Mouse (Mus musculus) liver, embryonic 14.5 days (tissue): ENCODE data around the gene Rfx7. TPM values are rescaled to one million over a fixed set of nuclear protein-coding genes. Genes with fewer than 3 reads are reported as not detected.

Experiments
- ATAC-seq: fragments of 200-750 bp; cut with Nextera tagmentation; 2 replicates; pipeline ENCODE4 v1.8.0; 2017; ENCODE audit warnings: moderate number of reproducible peaks, mild to moderate bottlenecking, moderate library complexity; ENCODE audit not compliant: insufficient read depth
- DNase-seq, 3 experiments: peaks; one replicate each; pipeline ENCODE4 v3.0.0-alpha.2; 2012 to 2013; ENCODE audit warnings: low read depth in 3 of 3, low spot score in 3 of 3
- H3K27ac ChIP-seq: fragments of 300-500 bp; sonication (generic); 2 replicates; pipeline ENCODE4 v1.5.1; 2014; ENCODE audit warnings: moderate library complexity, mild to moderate bottlenecking, control low read depth, inconsistent platforms
- H3K27me3 ChIP-seq: fragments of 300-500 bp; sonication (generic); 2 replicates; pipeline ENCODE4 v1.6.1; 2014; ENCODE audit warnings: mild to moderate bottlenecking, low read length, moderate library complexity; ENCODE audit not compliant: control insufficient read depth, insufficient read depth
- H3K36me3 ChIP-seq: fragments of 300-500 bp; sonication (generic); replicated peaks from 2 replicates; pipeline ENCODE4 v1.6.1; 2014; ENCODE audit warnings: low read depth; ENCODE audit not compliant: control insufficient read depth, insufficient read depth
- H3K4me1 ChIP-seq, 2 experiments: fragments of 200-500 bp in 1 of 2; fragments of 300-500 bp in 1 of 2; sonication (generic) in 1 of 2; replicated peaks; 2 replicates each; pipeline ENCODE4 v1.6.1; 2012 to 2014; ENCODE audit warnings: antibody characterized with exemption in 1 of 2, inconsistent platforms in 1 of 2, low read length in 1 of 2; ENCODE audit not compliant: control insufficient read depth in 2 of 2, insufficient read depth in 2 of 2
- H3K4me2 ChIP-seq: fragments of 300-500 bp; sonication (generic); 2 replicates; pipeline ENCODE4 v1.6.1; 2014; ENCODE audit warnings: low read depth, mild to moderate bottlenecking, control low read depth, moderate library complexity
- H3K4me3 ChIP-seq, 2 experiments: fragments of 200-500 bp in 1 of 2; fragments of 300-500 bp in 1 of 2; sonication (generic) in 1 of 2; 2 replicates each; pipeline ENCODE4 v1.5.1; 2012 to 2014; ENCODE audit warnings: low read depth in 2 of 2, low read length in 2 of 2, mild to moderate bottlenecking in 2 of 2, control low read depth in 1 of 2, inconsistent platforms in 1 of 2, moderate library complexity in 1 of 2; ENCODE audit not compliant: insufficient read depth in 1 of 2
- H3K9ac ChIP-seq: fragments of 300-500 bp; sonication (generic); replicated peaks from 2 replicates; pipeline ENCODE4 v1.6.1; 2014; ENCODE audit warnings: mild to moderate bottlenecking, control low read depth, moderate library complexity
- H3K9me3 ChIP-seq: fragments of 300-500 bp; sonication (generic); 2 replicates; pipeline ENCODE4 v1.6.1; 2016; ENCODE audit warnings: low read length, mixed read lengths; ENCODE audit not compliant: control insufficient read depth
- CTCF ChIP-seq: IDR thresholded peaks from 2 replicates; pipeline ENCODE4 v1.5.1; 2016; ENCODE audit warnings: antibody characterized with exemption, low read depth, control low read depth
- EP300 ChIP-seq: IDR thresholded peaks from 2 replicates; pipeline ENCODE4 v1.6.1; 2016; ENCODE audit warnings: antibody characterized with exemption, low read depth
- WGBS: fragments of 180-500 bp; shearing (Covaris S2); extraction: QIAGEN DNeasy Blood & Tissue Kit; methylation state at CpG from one replicate; pipeline ENCODE4 v1.1.7; 2014; ENCODE audit not compliant: insufficient replicate concordance; 5-methylcytosine and 5-hydroxymethylcytosine counted together
- polyA plus RNA-seq, 2 experiments: library from polyadenylated mRNA; depleted of rRNA in 1 of 2; stranded (reverse) in 1 of 2; unstranded in 1 of 2; fragments of >200 nt; fragmentation: Nextera tagmentation in 1 of 2; extraction: Ambion mirVana in 1 of 2; gene quantifications; 2 replicates each; pipeline versions ENCODE4 v1.2.1 to v1.2.3; 2012 to 2014

Gene Rfx7
- polyA plus RNA-seq, 2 experiments = 3.1 to 3.2 TPM

DNA sequence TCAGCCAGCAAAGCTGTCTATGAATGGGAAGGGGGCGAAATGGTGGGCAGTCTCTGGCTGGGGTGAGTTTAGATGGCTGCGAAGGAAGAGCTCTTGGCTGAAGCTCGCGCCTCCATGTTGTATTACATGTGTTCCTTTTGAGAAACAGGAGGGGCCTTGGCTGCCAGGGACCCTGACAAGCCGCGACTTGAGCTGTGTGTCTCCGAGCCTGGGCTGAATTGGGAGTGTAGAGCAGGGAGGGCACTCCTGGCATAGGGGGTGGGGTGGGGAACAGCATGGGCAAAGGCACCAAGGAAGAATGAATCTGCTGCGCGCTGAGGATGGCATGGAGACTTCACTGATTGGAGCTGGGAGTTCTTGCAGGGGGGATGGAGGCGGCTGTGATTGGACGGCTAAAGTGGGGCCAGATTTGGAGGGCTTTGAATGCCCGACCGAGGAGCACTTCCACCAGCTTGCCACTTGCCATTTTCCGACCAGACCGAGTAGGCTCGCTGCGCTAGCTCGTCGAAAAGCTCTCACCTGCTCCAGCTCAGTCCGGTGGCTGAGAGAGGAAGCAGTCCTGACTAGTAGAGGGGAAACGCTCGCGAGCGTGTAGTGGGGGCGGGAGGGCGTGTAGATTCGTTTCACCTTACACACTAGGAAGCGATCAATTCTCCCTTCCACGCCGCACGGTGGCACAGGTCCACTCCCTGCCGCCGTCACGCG is 597 bp upstream of the Rfx7 start:
- peaks cover 5 to 9% of the 10 kb centered on the region in 2 experiments for H3K4me1 ChIP-seq

DNA sequence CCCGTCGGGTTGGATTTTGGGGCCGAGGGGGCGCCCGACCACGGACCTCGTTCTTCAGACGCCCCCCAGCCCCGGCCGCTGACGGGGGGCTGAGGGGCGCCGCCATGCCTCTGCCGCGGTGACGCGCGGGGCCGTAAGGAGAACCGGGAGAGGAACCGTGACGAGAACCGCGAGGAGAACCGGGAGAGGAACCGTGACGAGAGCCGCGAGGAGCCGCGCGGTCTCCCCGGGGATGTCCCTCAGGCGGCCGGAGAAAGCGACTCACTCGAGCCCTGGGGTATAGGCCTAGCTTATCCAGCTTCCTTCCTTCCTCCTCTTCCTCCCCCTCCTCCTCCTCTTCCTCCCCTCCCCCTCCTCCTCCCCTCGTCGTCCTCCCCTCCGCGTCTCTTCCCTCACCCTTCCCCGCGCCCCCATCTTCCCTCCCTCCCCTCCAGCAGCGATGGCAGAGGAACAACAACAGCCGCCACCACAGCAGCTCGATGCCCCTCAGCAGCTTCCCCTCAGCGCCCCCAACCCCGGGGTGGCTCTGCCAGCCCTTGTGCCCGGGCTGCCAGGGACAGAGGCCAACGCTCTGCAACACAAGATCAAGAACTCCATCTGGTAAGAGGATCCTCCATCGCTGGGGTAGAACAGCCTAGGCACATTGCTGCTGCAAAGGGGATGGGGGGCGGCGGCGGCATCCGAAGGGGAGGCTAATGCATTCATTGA is 495 bp downstream of the Rfx7 start:
- DNase-seq (no peak), ATAC-seq (peak; percentile 68)
- no peak for TF ChIP-seq CTCF
- TF ChIP-seq EP300 = no peak
- Histone ChIP-seq H3K4me1 (peaks cover 5 to 9% of the 10 kb centered on the region in 2 experiments), H3K36me3 (no peaks in the 10 kb centered on the region), H3K4me2 (peak overlapping the region; percentile 92), H3K27me3 (no peaks in the 10 kb centered on the region), H3K9ac (peak overlapping the region; percentile 82), H3K9me3 (no peaks in the 10 kb centered on the region), H3K27ac (peak overlapping the region; percentile 68), H3K4me3 (peak overlapping the region; percentile 65 to 85)
- WGBS = under 1% methylated on average over 53 of the region's 55 CpGs

More for the DNA sequence above, 597 bp upstream of the Rfx7 start:
- no peaks in the 10 kb centered on the region for H3K27me3 ChIP-seq
- peak; percentile 9; the same call in 1 of the 2 replicates for TF ChIP-seq CTCF
- no peak for TF ChIP-seq EP300
- peak overlapping the region; percentile 92 for H3K4me2 ChIP-seq
- no peaks in the 10 kb centered on the region for H3K9me3 ChIP-seq
- peak; percentile 50 for ATAC-seq
- H3K27ac ChIP-seq = peak overlapping the region; percentile 68
- no peaks in the 10 kb centered on the region for H3K36me3 ChIP-seq
- peak overlapping the region; percentile 82 for H3K9ac ChIP-seq
- WGBS = 5% methylated on average over 35 of the region's 35 CpGs
- peak overlapping the region; percentile 65 to 85 for H3K4me3 ChIP-seq
- DNase-seq = peak in 2 of 3 experiments; percentile 35 to 41

DNA sequence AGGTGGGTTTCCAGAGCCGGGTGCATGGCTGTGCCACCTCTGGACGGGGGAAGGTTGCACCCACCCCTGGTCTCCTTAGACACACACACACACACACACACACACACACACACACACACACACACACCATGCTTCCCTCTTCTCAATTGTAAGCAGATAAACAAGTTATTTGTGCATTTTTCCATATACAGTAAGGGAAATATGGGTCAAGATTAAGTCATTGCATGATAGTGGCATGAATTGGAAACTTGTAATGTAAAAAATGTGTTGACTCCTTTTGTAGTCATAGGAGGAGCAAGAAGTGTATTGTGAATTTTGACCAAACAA is 1.0 kb downstream of the Rfx7 start:
- Histone ChIP-seq H3K27me3 (no peaks in the 10 kb centered on the region), H3K4me1 (peaks cover 5 to 9% of the 10 kb centered on the region in 2 experiments), H3K36me3 (no peaks in the 10 kb centered on the region), H3K27ac (0 out of 2 replicates have a peak overlapping the region, but pooled peaks have one; percentile 13), H3K4me2 (peak overlapping the region; percentile 92), H3K9ac (peak overlapping the region; percentile 82), H3K9me3 (no peaks in the 10 kb centered on the region), H3K4me3 (peak overlapping the region; percentile 65 to 85)
- 0% methylated on average over 2 of the region's 2 CpGs for WGBS
- DNase-seq = no peak
- TF ChIP-seq EP300 (no peak), CTCF (no peak)
- peak; percentile 19; the same call in 1 of the 2 replicates for ATAC-seq

- H3K36me3 ChIP-seq = no peaks in the 10 kb centered on the region
- H3K4me3 ChIP-seq = no peak overlapping the region
- peaks cover 5 to 8% of the 10 kb centered on the region in 2 experiments for H3K4me1 ChIP-seq
- TF ChIP-seq CTCF (no peak), EP300 (no peak)
- DNase-seq (no peak), ATAC-seq (no peak)
- 0 out of 2 replicates have a peak overlapping the region, but pooled peaks have one; percentile 18 for H3K4me2 ChIP-seq
- no peaks in the 10 kb centered on the region for H3K27me3 ChIP-seq
- no peaks in the 10 kb centered on the region for H3K9me3 ChIP-seq
- H3K9ac ChIP-seq = no peak overlapping the region
- no peak overlapping the region for H3K27ac ChIP-seq
- 88% methylated on average over 2 of the region's 2 CpGs for WGBS
Measured at GRCm38 (mm10) chr9:72534985-72535384, 2.9 kb downstream of the Rfx7 start.

DNA sequence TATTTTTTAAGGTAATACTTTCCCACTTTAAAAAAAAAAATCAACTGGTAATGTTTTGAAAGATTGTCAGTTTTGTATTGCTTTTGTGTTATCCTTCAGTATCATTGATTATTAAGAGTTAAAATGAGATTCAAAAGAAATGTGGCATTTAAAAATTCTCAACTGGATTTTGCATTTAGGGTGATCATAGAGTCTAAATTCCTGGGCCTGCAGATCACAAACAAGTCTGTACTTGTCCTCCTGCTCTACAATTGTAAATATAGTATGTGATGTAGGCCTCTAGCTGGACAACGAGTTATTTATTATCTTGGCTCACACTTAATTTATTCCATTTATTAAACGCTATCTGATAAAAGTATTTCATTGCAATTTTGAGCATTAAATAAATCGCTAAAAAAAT is 3.4 kb downstream of the Rfx7 start:
- peaks cover 5 to 8% of the 10 kb centered on the region in 2 experiments for H3K4me1 ChIP-seq
- 67% methylated on average over 3 of the region's 3 CpGs for WGBS
- H3K4me3 ChIP-seq = no peak overlapping the region
- H3K4me2 ChIP-seq = no peak overlapping the region
- DNase-seq (no peak), ATAC-seq (no peak)
- H3K9me3 ChIP-seq = no peaks in the 10 kb centered on the region
- H3K27ac ChIP-seq = no peak overlapping the region
- H3K36me3 ChIP-seq = no peaks in the 10 kb centered on the region
- H3K9ac ChIP-seq = no peak overlapping the region
- TF ChIP-seq CTCF (no peak), EP300 (no peak)
- H3K27me3 ChIP-seq = no peaks in the 10 kb centered on the region
